Comparison of ENCODE assay signal across 19 mouse cellular contexts in genomic region chr12:55565206-55565605, GRCm38 (mm10). TPM values are rescaled to one million over a fixed set of nuclear protein-coding genes. Genes with fewer than 3 reads are reported as not detected.
"Had no signal": no experiment of that assay in that cellular context is flagged by ENCODE, and none has a peak within 500 bp of the region (broad histone marks: within the 10 kb centered on the region; RNA-seq: fewer than 3 reads in every experiment).

Gene Aldoart2 (plus strand): TSS chr12:55565239.

- DNase-seq: kidney, adult 8-10 months; kidney, postnatal 25 days; liver; lung, adult 2 months; lung, postnatal 36 days; right cerebral cortex, adult 18-20 months; right cerebral cortex, postnatal 25 days; thymus, adult 18-20 months had no signal

- H3K27ac ChIP-seq: left cerebral cortex, adult 2 months; limb, embryonic 12.5 days; liver, embryonic 14.5 days; midbrain, embryonic 13.5 days had no signal

- H3K9me3 ChIP-seq: limb, embryonic 12.5 days; midbrain, embryonic 13.5 days had no signal

- H3K4me3 ChIP-seq: left cerebral cortex, adult 2 months; limb, embryonic 12.5 days; midbrain, embryonic 13.5 days had no signal

- H3K27me3 ChIP-seq: limb, embryonic 12.5 days; midbrain, embryonic 13.5 days had no signal

- H3K36me3 ChIP-seq: limb, embryonic 12.5 days; midbrain, embryonic 13.5 days had no signal

RNA-seq across cellular contexts. Expression of gene Aldoart2, which starts in this region (rescaled TPM):
- total RNA-seq: left cerebral cortex, adult 2 months; left cerebral cortex, postnatal 14 days; megakaryocyte progenitor cell, adult 5-6 weeks; midbrain, postnatal 0 days had no signal
- polyA plus RNA-seq: kidney, embryonic 16.5 days; limb, embryonic 12.5 days; liver, embryonic 14.5 days; lung, adult 2 months; lung, postnatal 0 days; midbrain, embryonic 13.5 days; midbrain, postnatal 0 days; small intestine, adult 2 months; stomach, embryonic 16.5 days had no signal
